Mouse (Mus musculus): ENCODE data around the gene Mettl7a3.

Mettl7a3 gene

GRCm38 (mm10) chr15:100388224-100388835 is 53.6 kb downstream of the Mettl7a3 start:
- DNase-seq (ENCODE audit: low read depth, low spot score) = no peak

- no peak for DNase-seq (ENCODE audit: low read depth, low spot score)
These were observed 54.2 kb downstream of the Mettl7a3 start for GRCm38 (mm10) chr15:100388886-100389285.

Measured in mesoderm, embryonic 11.5 days (tissue).